Mouse (Mus musculus) adrenal gland, adult 10 weeks (tissue): ENCODE data around the gene Actl7b. TPM values are rescaled to one million over a fixed set of nuclear protein-coding genes. Genes with fewer than 3 reads are reported as not detected.

Experiments
- polyA plus RNA-seq: library from polyadenylated mRNA; stranded (reverse); fragments of 350-450 nt; fragmentation: Illumina TruSeq; extraction: RNeasy Lipid Tissue Mini Kit (QIAGEN cat#74804); gene quantifications from one replicate; pipeline ENCODE4 v1.2.3, GENCODE M21; 2014; ENCODE audit warnings: low read depth, low replicate concordance

The Actl7b gene
- polyA plus RNA-seq, result not detected

GRCm38 (mm10) chr4:56741041-56741493 is at the start of gene Actl7b:
Actl7b (minus strand) TSS chr4:56741443.

DNA sequence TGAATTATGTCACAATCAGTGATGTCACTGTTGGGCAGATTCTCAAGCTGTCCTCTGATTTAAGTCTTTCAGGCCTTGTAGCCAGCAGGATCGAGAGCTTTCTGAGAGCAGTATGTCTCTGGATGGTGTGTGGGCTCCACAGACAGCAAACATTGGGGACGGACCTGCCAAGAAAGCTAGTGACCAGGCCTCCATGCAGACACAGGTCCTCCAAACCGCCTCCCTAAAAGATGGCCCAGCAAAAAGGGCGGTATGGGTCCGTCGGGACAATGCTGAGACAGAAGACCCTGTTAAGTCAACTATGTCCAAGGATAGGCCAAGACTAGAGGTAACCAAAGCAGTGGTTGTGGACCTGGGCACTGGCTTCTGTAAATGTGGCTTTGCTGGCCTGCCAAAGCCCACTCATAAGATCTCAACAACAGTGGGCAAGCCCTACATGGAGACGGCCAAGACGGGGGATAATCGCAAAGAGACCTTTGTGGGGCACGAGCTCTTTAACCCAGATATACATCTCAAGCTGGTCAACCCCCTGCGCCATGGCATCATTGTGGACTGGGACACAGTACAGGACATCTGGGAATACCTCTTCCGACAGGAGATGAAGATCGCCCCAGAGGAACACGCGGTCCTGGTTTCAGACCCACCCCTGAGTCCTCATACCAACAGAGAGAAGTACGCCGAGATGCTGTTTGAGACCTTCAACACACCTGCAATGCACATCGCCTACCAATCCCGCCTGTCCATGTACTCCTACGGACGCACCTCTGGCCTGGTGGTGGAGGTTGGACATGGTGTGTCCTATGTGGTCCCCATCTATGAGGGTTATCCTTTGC is 2.3 kb upstream of the Actl7b start, which contains the start of gene Actl7a:
Actl7a (plus strand) TSS at position 51 of the 833 bp plus-strand sequence.

GRCm38 (mm10) chr4:56740020-56740485 is 1.2 kb downstream of the Actl7b start, which contains the start of gene Gm26657:
Gm26657 (plus strand) TSS chr4:56740070.

Other genes starting within 250 kb of the Actl7b start
- gene Gm26657, start 1.4 kb downstream of the Actl7b start, polyA plus RNA-seq, result not detected
- not detected for gene Actl7a, start 2.0 kb upstream of the Actl7b start, polyA plus RNA-seq
- 49.2 TPM for gene Elp1, start 60.9 kb upstream of the Actl7b start, polyA plus RNA-seq
- 25.0 TPM for gene Fam206a, start 60.9 kb upstream of the Actl7b start, polyA plus RNA-seq
- 26.1 TPM for gene Ctnnal1, start 123.7 kb upstream of the Actl7b start, polyA plus RNA-seq
- gene Tmem245, start 206.0 kb upstream of the Actl7b start, polyA plus RNA-seq, result 91.4 TPM
- gene Frrs1l, start 248.9 kb upstream of the Actl7b start, polyA plus RNA-seq, result 1.3 TPM